Mouse (Mus musculus) adipocyte (in vitro differentiated cells): ENCODE results near the gene Reg2.
"Not testable (repeated sequence)": the region's sequence is repeated elsewhere in the genome, so short reads cannot be mapped to it uniquely, and the experiment has no call there.

Experiments used
- DNase-seq: peaks from one replicate; pipeline ENCODE4 v3.0.0-alpha.2; 2016; ENCODE audit warnings: low spot score

The Reg2 gene

GRCm38 (mm10) chr6:78395323-78395722 lies at the start of gene Reg2:
Gene Reg2, plus strand, starts transcription at chr6:78395623.
- not testable (repeated sequence) for DNase-seq

GRCm38 (mm10) chr6:78361971-78362563 lies 33.4 kb upstream of the Reg2 start:
- no peak for DNase-seq

GRCm38 (mm10) chr6:78370357-78370756 lies 25.1 kb upstream of the Reg2 start, which contains the start of gene Reg3b:
Gene Reg3b, plus strand, starts transcription at chr6:78370657.
- DNase-seq, result no peak

DNA sequence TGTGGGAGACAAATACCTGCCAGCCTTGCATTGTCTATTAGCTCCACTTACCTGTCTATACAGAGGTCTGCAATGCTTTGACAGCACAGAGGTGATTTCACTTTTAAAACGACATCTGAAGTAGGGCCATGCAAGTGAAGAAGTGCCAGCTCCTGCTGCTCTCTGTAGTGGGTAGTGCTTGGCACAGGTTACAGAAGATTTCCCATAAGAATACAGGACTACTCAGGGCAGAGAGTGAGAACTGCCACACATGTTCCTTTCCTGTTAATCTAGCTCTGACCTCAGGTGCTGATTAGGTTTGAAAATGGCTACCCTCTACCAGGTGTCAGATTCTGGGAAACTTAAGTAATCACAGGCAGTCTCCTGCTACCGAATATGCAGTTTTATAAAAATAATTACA lies 16.7 kb upstream of the Reg2 start, which contains the start of gene Reg3d:
Reg3d (minus strand) TSS at position 101 of the 400 bp plus-strand sequence.
- no peak for DNase-seq

- no peak for DNase-seq
These were observed 15.0 kb upstream of the Reg2 start, which contains the start of gene Reg3a for GRCm38 (mm10) chr6:78380409-78380808. Gene Reg3a, plus strand, starts transcription at chr6:78380709.

- no peak for DNase-seq
These were observed 9.8 kb upstream of the Reg2 start for GRCm38 (mm10) chr6:78385609-78386008.

DNA sequence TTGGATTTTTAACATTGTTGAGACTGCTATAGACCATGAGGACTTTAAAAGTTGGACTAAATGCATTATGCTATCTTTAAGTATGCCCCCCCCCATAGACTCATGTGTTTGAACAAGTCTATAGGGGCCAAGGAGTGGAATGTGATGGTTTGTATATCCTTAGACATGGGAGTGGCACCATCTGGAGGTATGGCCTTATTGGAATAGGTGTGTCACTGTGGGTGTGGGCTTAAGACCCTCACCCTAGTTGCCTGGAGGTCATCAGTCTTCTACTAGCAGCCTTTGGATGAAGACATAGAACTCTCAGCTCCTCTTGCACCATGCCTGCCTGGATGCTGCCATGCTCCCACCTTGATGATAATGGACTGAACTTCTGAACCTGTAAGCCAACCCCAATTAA lies 27.0 kb downstream of the Reg2 start, which contains the start of gene Reg1:
Reg1 (plus strand) TSS at position 301 of the 400 bp plus-strand sequence.
- not testable (repeated sequence) for DNase-seq

DNA sequence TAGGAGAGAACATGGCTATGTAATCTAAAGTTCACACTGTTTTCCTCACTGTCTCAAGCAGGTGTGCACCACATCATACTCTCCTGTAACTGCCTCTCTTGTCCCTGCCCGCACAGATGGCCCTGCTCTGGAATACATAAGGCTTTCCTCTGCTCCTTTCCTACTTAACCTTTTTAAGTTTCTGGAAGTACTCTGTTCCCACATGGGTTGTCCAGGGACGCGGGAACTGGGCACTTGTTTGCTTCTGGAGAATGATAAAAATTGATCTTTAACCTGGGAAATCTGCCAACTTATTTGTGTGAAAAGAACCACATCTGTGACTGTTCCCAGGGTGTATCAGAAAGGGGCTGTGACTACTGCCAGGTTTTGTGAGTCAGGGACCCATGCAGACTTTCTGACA lies 30.1 kb downstream of the Reg2 start:
- no peak for DNase-seq

DNA sequence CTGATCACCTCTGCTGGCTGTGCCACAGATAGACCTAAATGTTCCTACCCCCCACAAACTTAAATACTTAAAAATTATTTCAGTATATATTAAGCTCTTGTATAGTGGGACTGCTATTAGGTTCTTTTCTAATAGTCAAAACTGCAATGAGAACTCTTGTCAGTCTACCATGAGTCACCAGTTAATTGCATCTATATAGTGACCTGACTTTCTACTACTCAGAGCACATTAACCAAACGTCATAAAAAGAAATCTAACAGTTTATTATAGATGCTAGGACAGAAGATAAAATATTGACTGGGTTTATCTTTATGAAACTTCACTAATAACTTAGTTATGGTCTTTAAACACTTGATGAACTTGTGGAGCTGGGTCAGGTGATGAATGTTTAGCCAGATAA lies 51.8 kb downstream of the Reg2 start:
- DNase-seq, result no peak

DNA sequence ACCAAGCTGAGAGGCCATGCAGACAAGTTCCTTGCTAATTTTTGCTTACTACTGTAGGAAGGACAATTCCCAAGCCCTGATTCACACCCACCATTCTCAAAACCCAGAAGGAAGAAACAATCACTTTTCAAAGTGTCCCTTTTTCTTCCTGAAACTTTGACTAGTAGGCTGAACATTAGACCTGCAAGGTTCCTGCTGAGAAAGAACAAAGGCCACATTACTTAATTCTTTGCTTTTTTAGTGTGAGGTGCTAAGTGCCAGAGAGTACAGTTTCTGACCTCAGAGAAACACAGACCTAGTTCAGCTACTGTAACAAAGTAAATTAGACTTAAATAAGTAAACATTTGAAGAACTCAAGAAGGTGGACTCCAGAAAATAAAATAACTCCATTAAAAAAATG lies 53.0 kb downstream of the Reg2 start:
- DNase-seq, result no peak

DNA sequence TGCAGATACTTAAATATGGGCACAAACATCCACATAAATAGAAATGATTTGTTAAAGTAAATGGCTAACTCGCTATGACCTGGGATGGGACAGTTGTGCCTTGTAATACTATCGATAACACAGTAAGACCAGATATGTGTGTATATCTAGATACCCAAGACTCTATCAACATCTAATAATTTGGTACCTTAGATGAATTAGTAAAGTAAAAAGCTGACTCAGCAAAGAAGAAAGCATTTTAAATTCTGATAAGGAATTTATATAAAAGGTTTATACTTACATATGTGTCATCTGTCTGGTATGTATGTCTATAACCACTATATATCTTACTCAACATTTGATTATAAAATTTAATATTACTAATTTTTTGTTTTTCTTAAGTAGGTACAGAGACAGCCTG lies 57.4 kb downstream of the Reg2 start:
- no peak for DNase-seq
